Mouse (Mus musculus): ENCODE results near the gene Cd8b1. TPM values are rescaled to one million over a fixed set of nuclear protein-coding genes. Genes with fewer than 3 reads are reported as not detected.

Cd8b1 gene
- polyA plus RNA-seq, 1 experiment from 2014 or later: 0.12 TPM

DNA sequence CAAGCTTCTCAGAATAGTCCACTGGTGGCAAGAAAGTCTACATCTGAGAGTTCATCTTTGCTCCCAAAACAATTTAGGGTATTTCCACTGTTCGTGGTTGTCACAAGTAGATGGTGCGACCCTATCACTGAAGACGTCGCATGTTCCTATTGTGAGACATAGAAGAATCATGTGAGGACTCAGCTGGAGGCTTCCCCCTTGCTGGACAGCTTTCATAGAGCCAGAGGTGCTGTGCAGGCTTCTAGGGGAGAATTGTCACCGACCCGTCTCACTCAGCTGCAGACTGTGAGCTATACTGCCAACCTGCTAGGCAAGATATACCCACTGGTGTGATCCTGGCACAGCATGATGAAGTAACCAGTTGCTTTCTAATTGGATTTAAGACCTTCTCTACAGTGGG, 29.6 kb downstream of the Cd8b1 start:
- WGBS: 84% methylated on average over 6 of the region's 6 CpGs
- H3K4me3 ChIP-seq: no peak overlapping the region

DNA sequence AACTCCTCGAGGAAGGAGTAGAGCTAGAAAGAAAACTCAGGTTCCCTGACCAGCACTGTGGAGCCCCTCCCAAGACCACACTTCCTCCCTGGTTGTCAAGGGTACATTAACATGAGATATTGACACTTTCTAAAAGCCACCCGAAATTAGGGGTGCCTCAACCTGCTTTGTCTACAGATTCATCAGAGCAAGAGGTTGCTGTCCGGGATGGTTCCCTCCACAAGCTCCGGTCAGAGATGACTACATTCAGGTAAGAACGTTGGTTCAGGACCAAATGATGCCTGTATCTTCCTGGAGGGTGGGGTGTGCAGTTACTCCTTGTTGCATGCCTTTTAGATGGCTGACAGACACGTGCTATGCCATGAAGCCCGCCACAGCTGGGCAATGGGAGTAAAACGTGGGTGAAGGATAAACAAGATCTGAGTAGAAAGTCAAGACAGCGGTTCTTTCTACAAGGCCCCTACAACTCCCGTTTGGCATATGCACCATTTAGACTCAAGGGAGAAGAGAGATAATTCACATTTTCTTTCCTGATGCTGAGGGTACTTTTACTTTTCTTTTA, 30.4 kb downstream of the Cd8b1 start:
- H3K27ac ChIP-seq (replicated peaks): no peak overlapping the region
- no peaks in the 10 kb centered on the region for H3K27me3 ChIP-seq (replicated peaks)
- H3K4me1 ChIP-seq: no peaks in the 10 kb centered on the region
- H3K36me3 ChIP-seq: no peaks in the 10 kb centered on the region
- H3K9ac ChIP-seq: no peak overlapping the region
- ATAC-seq (ENCODE audit: extremely low read depth, insufficient number of reproducible peaks, low FRiP score, low TSS enrichment): no peak
- no peak overlapping the region for H3K4me2 ChIP-seq
- 74% methylated on average over 10 of the region's 10 CpGs for WGBS
- peaks cover 2% of the 10 kb centered on the region; the same call in 1 of the 2 replicates for H3K9me3 ChIP-seq
- H3K4me3 ChIP-seq: no peak overlapping the region

More for the DNA sequence above, 29.6 kb downstream of the Cd8b1 start:
- ATAC-seq (ENCODE audit: extremely low read depth, insufficient number of reproducible peaks, low FRiP score, low TSS enrichment): no peak
- Histone ChIP-seq H3K9me3 (peaks cover 9% of the 10 kb centered on the region; the same call in 1 of the 2 replicates), H3K4me1 (no peaks in the 10 kb centered on the region), H3K4me2 (no peak overlapping the region), H3K9ac (no peak overlapping the region), H3K27me3 (replicated peaks) (no peaks in the 10 kb centered on the region), H3K36me3 (no peaks in the 10 kb centered on the region), H3K27ac (replicated peaks) (no peak overlapping the region)

DNA sequence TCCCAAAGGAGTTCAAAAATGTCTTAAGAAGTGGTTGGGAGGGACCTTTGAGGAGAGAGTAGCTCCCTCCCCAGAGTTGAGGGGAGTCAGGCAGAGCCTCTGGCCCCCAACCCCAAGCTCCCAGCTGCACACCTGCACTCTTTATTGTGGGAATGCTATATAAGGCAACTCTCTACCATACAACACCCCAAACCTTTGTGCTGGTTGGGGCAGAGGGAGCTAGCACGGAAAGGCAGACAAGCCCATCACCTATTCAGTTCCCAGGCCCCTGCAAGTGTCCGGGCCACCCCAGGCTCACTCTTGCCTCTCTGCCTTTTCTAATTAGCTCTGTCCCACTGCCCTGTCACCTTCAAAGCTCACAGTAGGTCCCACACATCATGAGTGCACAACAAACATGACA, 31.1 kb downstream of the Cd8b1 start:
- Histone ChIP-seq H3K27me3 (replicated peaks) (no peaks in the 10 kb centered on the region), H3K27ac (replicated peaks) (no peak overlapping the region), H3K4me2 (no peak overlapping the region), H3K4me1 (no peaks in the 10 kb centered on the region), H3K36me3 (no peaks in the 10 kb centered on the region), H3K4me3 (no peak overlapping the region), H3K9ac (no peak overlapping the region), H3K9me3 (no peaks in the 10 kb centered on the region)
- no peak for ATAC-seq (ENCODE audit: extremely low read depth, insufficient number of reproducible peaks, low FRiP score, low TSS enrichment)
- 73% methylated on average over 2 of the region's 2 CpGs for WGBS

DNA sequence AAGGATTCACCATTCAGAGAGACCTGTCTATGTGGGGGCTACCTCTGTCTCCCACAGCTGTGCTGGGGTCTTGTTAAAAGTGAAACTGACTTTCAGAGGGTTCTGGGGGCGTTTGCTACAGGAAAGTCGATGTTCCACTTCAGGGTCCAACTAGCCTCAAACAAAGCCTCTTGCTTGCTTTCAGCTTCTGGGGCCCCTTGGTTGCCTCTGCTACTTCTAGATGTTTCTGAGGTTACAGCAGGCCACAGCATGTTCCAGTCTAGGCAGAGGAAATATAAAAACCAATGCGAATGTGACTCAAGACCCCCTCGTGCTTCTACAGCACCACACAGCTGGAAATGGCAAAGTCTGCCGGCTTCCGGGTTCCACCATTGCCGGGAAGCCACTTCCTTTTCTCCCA, 34.9 kb downstream of the Cd8b1 start:
- WGBS: 78% methylated on average over 7 of the region's 7 CpGs
- no peaks in the 10 kb centered on the region for H3K27me3 ChIP-seq (replicated peaks)
- H3K36me3 ChIP-seq: no peaks in the 10 kb centered on the region
- no peak overlapping the region for H3K4me2 ChIP-seq
- no peak for ATAC-seq (ENCODE audit: extremely low read depth, insufficient number of reproducible peaks, low FRiP score, low TSS enrichment)
- H3K4me1 ChIP-seq: peaks cover 7% of the 10 kb centered on the region; the same call in 1 of the 2 replicates
- no peaks in the 10 kb centered on the region for H3K9me3 ChIP-seq
- no peak overlapping the region for H3K9ac ChIP-seq
- no peak overlapping the region for H3K4me3 ChIP-seq
- no peak overlapping the region for H3K27ac ChIP-seq (replicated peaks)

DNA sequence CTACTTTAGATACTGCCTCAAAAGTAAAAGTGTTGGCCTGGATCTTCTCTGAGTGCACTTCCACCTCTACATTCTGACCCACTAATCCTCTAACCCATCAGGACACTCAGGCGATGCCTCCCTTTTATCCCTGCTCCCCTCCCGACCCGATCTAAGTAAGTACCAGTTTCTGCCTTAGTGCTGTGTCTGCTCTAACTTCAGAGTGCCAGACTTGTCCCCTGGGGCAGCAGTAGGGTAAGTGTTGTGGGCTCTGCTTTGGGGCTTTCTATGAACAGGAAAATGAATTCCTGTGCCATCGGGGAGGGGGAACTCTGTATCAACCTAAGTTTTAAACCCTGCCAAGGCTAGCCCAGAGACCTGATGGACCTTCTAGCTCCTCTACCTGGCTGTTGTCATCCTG, 37.6 kb downstream of the Cd8b1 start:
- WGBS: 71% methylated on average over 4 of the region's 4 CpGs
- no peak for ATAC-seq (ENCODE audit: extremely low read depth, insufficient number of reproducible peaks, low FRiP score, low TSS enrichment)
- H3K36me3 ChIP-seq: no peaks in the 10 kb centered on the region
- no peaks in the 10 kb centered on the region for H3K9me3 ChIP-seq
- H3K9ac ChIP-seq: no peak overlapping the region
- no peaks in the 10 kb centered on the region for H3K27me3 ChIP-seq (replicated peaks)
- no peak overlapping the region for H3K27ac ChIP-seq (replicated peaks)
- no peak overlapping the region for H3K4me3 ChIP-seq
- no peak overlapping the region for H3K4me2 ChIP-seq
- peaks cover 7% of the 10 kb centered on the region; the same call in 1 of the 2 replicates for H3K4me1 ChIP-seq

DNA sequence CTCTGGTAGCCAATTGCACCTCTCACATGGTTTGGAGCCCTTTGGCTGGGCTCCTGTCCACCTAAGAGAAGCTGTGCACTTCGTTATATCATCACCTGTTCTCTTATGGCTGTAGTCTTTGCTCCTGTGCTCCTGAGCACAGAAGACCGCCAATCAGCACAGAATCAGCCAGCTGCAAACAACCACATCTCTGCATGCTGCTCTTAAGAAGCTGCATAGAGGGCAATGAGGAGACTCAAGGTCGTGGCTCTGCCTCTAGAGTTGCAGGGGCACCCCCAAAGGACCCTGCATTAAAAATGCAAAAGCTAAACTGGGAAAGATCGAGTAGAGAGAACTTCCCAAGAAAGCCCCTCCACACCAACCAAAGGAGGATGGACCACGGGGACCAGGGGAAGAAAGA, 38.2 kb downstream of the Cd8b1 start:
- Histone ChIP-seq H3K36me3 (no peaks in the 10 kb centered on the region), H3K27me3 (replicated peaks) (no peaks in the 10 kb centered on the region), H3K4me2 (peak overlapping the region; percentile 38; the same call in 1 of the 2 replicates), H3K4me1 (peaks cover 7% of the 10 kb centered on the region; the same call in 1 of the 2 replicates), H3K9me3 (no peaks in the 10 kb centered on the region), H3K9ac (no peak overlapping the region), H3K4me3 (no peak overlapping the region), H3K27ac (replicated peaks) (no peak overlapping the region)
- WGBS: 53% methylated on average over 5 of the region's 5 CpGs
- no peak for ATAC-seq (ENCODE audit: extremely low read depth, insufficient number of reproducible peaks, low FRiP score, low TSS enrichment)

DNA sequence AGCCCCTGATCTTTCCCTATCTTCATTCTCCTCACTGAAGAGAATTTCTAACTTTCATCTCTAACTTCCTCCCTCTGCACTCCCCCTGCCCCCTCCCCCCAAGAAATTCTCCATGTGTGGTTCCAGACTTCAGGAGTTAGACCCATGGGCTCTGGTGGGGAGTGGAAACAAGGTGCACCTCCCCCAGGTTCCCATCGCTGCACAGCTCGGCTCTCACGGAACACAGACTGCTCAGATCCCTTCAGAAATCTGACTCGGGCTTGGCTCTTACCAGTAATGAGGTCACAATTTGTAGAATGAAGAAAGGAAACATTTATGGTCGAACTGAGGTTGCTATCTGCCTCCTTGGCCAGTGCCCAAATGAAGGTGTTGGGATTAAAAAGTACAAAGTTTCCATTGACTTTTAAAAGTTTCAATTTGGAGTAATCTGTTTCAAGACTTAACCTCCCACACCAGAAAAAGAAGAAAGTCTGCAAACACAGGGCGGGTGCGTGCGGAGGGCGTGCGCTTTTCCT, 38.6 kb downstream of the Cd8b1 start:
- no peak for ATAC-seq (ENCODE audit: extremely low read depth, insufficient number of reproducible peaks, low FRiP score, low TSS enrichment)
- peaks cover 7% of the 10 kb centered on the region; the same call in 1 of the 2 replicates for H3K4me1 ChIP-seq
- H3K27me3 ChIP-seq (replicated peaks): no peaks in the 10 kb centered on the region
- H3K4me2 ChIP-seq: peak overlapping the region; percentile 38; the same call in 1 of the 2 replicates
- no peak overlapping the region for H3K9ac ChIP-seq
- H3K27ac ChIP-seq (replicated peaks): no peak overlapping the region
- 68% methylated on average over 10 of the region's 10 CpGs for WGBS
- H3K4me3 ChIP-seq: no peak overlapping the region
- no peaks in the 10 kb centered on the region for H3K36me3 ChIP-seq
- no peaks in the 10 kb centered on the region for H3K9me3 ChIP-seq

DNA sequence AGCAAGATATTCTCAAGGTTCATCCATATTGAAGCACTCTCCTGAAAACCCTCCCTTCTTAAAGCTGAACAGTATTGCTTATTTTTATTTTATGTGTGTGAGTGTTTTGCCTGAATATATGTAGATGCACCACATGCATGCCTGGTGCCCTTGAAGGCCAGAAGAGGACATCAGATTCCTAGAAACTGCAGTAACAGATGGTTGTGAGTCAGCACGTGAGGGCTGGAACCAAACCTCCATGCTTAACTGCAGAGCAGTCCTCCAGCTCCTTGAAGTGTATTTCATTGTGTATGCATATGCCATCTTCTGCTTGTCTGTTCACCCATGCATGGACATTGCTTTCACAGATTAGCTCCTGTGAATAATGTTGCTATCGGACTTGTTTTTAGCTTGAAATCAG, 41.4 kb downstream of the Cd8b1 start:
- Histone ChIP-seq H3K36me3 (no peaks in the 10 kb centered on the region), H3K27me3 (replicated peaks) (no peaks in the 10 kb centered on the region), H3K27ac (replicated peaks) (no peak overlapping the region), H3K9ac (no peak overlapping the region), H3K4me2 (no peak overlapping the region), H3K9me3 (no peaks in the 10 kb centered on the region), H3K4me3 (no peak overlapping the region), H3K4me1 (peaks cover 7% of the 10 kb centered on the region; the same call in 1 of the 2 replicates)
- 61% methylated on average over 2 of the region's 2 CpGs for WGBS
- ATAC-seq (ENCODE audit: extremely low read depth, insufficient number of reproducible peaks, low FRiP score, low TSS enrichment): no peak

DNA sequence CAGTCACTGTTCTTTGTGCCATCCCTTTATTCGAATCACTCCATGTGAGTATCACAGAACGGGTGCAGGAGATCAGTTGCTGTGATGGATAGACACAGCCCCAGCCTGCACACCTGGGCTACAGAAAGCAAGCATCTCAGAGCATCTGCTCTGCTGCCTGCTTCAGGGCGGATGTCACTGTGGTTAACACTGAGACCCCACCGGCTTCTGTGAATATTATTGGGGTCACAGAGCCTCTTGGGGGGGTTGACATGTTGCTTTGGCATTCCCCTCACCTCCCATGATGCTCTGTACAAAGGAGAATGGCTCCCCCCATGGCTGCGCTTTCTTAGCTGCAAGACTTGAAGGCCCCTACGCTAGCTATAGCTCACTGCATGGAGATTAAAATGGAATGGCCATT, 46.8 kb downstream of the Cd8b1 start:
- 79% methylated on average over 6 of the region's 6 CpGs for WGBS
- no peaks in the 10 kb centered on the region for H3K9me3 ChIP-seq
- ATAC-seq (ENCODE audit: extremely low read depth, insufficient number of reproducible peaks, low FRiP score, low TSS enrichment): no peak
- H3K36me3 ChIP-seq: no peaks in the 10 kb centered on the region
- no peak overlapping the region for H3K4me2 ChIP-seq
- no peak overlapping the region for H3K9ac ChIP-seq
- no peaks in the 10 kb centered on the region for H3K27me3 ChIP-seq (replicated peaks)
- no peak overlapping the region for H3K4me3 ChIP-seq
- no peak overlapping the region for H3K27ac ChIP-seq (replicated peaks)
- no peaks in the 10 kb centered on the region for H3K4me1 ChIP-seq

DNA sequence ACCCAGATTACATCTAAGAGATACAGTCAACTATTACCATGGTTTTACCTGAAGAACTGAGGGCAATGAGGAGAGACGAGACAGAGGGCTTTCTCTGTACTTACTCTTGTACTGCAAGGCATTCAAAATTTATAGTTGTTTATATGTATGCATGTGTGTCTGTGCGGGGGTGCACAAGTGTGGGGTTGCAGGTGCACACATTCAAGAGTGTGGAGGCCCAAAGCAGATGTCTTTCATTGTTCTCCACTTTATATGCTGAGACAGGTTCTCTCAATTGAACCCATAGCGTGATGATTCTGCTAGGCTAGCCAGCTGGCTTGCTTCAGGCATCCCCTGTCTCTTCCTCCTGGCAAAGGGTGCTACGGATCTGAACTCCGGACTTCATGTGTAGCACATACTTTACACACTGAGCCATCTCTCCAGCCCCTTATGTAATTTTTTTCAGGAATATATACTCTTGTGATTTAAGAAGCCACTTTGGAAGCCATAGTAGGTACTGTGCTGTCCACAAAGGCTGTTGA, 48.6 kb downstream of the Cd8b1 start:
- H3K27ac ChIP-seq (replicated peaks): no peak overlapping the region
- no peaks in the 10 kb centered on the region for H3K9me3 ChIP-seq
- ATAC-seq (ENCODE audit: extremely low read depth, insufficient number of reproducible peaks, low FRiP score, low TSS enrichment): no peak
- H3K27me3 ChIP-seq (replicated peaks): no peaks in the 10 kb centered on the region
- H3K4me1 ChIP-seq: no peaks in the 10 kb centered on the region
- 76% methylated on average over 5 of the region's 5 CpGs for WGBS
- no peak overlapping the region for H3K9ac ChIP-seq
- H3K4me2 ChIP-seq: no peak overlapping the region
- H3K36me3 ChIP-seq: no peaks in the 10 kb centered on the region
- H3K4me3 ChIP-seq: no peak overlapping the region

DNA sequence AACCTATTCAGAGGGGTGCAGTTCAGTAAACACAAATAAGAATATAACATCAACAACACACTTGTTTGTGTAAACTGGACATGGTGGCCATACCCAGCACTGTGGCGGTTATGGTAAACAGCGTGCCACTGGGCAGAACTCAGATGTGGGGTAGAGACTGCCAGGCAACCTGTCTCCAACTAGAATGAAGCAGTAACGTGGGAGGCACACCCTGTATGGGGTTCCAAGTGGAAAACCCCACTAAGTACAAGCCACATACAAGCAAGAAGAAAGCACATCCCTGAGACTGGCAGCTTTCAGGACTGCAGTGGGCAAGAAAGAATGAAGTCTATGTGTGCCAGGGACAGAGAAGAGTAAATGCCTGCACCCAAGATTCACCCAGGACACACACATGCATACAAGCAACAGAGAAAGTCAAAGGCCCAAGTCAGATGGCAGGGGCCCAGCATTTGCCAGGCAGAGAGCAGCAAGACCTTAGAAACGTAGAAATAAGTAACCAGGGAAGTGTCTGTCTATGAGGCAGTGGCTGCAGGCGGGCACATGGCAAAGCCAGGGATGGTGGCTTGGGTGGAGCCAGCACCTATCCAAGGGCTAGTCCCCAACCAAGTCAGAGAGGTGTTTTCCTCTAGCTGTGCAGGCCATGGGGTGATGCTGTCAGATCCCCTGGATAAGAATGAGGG, 49.6 kb downstream of the Cd8b1 start:
- Histone ChIP-seq H3K4me1 (no peaks in the 10 kb centered on the region), H3K27ac (replicated peaks) (no peak overlapping the region), H3K4me3 (no peak overlapping the region), H3K9ac (no peak overlapping the region), H3K36me3 (no peaks in the 10 kb centered on the region), H3K27me3 (replicated peaks) (no peaks in the 10 kb centered on the region), H3K9me3 (no peaks in the 10 kb centered on the region), H3K4me2 (no peak overlapping the region)
- no peak for ATAC-seq (ENCODE audit: extremely low read depth, insufficient number of reproducible peaks, low FRiP score, low TSS enrichment)
- 81% methylated on average over 5 of the region's 5 CpGs for WGBS
